Mouse (Mus musculus) gastrocnemius, postnatal 4 days (tissue): Measurements from ENCODE around the gene Glycam1. TPM values are rescaled to one million over a fixed set of nuclear protein-coding genes. Genes with fewer than 3 reads are reported as not detected.

Experiments used
- DNase-seq, 2 experiments: peaks; one replicate each; pipeline ENCODE4 v3.0.0; 2021 to 2022; ENCODE audit warnings: low spot score in 2 of 2, mixed read lengths in 2 of 2
- total RNA-seq, 2 experiments: library from RNA; stranded (reverse); gene quantifications; 2 replicates each; pipeline ENCODE4 v1.2.3; 2021

Glycam1 gene
- total RNA-seq, 2 experiments from 2014 or later, result not detected

DNA sequence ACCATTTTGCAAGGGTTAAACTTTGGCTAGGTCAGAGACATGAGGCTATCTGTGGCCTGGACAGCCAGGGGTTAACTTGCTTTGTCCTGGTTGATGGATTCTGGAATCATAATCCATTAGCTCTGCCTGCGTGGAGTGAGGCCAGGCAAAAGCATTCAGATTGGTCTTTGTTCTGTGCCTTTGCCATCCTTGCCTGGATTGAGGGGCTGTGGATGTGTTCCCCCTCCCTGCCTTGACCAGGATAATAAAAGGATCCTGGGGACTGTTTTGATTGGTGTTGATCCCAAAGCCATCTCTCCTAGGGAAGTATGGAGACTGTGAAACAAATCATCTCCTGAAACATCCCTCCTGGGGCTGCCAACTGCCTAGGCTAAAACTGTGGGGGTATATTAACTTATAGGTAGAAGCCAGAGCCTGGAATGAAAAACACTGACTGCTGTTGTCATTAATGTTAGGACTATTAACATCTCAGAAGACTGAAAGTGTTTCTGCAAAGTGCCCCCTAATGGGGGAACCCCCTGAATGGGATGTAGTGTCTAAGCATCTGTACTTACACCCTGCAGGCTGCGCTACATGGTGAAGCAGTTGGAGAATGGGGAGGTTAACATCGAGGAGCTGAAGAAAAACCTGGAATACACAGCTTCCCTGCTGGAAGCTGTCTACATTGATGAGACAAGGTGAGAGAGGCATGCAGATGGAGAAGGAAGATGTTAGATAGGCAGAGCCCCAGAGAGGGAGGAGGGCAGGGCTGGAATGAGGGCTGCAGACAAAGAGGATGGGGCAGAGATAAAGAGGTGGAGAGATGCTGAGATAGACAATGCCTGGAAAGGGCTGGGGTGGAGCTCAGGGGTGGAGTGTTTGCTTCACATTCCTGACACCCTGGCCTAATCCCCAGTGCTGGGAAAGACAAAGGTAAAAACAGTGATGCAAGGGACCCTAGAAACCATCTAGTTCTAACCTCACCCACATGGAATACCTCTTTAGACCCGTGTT is 45.2 kb downstream of the Glycam1 start:
- no peak for DNase-seq

DNA sequence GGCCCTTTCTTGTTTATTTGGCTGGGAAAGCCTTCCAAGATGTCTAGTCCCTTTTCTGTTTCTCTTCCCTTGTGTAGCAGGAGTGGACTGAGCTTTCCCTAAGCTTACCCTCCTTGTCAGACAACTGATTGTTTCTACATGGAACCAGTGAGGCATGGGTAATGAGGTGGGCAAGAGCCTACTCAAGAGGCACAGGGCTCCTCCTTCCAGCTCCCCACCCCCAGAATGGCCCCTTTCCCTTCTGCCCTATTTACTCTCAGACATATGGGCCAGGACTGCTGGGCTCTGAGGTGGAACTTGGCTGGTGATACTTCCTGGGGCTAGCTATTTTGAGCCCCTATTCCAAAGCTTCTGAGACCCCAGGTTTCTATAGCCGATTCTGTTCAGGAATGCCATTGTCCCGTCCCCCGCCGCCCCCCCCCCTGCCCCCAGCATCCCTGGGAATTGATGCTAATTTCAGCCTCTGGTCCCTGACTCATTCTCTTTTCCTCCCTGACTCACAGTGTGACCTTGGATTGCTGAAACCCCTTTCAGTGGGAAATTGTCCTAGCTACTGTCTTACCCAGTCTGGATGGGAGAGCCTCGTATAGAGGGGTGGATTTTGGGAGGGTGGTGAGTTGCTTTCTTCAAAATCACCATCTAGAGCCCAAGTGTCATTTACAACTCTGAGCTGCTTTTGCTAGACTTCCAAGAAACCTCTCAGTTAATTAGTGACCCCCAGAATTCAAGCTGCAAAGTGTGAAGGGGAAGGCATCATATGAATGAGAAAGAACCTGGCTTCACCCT is 46.1 kb downstream of the Glycam1 start:
- DNase-seq, result no peak

GRCm38 (mm10) chr15:103514914-103515313 is 50.0 kb downstream of the Glycam1 start:
- no peak for DNase-seq

DNA sequence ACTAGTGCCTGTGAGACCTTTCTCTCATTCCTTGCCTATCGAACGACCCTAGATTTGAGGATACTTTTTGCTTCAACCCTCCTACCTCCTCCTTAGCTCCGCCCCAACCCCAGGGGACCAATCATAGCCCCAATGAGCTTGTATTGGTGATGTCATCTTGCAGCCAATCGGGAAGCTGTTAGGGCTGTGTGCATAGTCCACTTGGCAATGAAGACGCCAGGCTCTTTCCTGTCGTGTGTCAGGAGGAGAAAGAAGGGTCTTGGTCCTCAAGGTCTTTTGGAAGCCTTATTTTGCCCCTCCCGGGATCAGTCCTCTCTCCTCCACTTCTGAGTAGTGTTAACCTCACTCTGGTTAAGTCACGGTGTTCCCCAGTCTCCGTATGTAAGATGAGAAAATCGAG is 50.8 kb downstream of the Glycam1 start:
- DNase-seq, result peak; percentile 41 to 72

GRCm38 (mm10) chr15:103513621-103514031 is 51.3 kb downstream of the Glycam1 start:
- DNase-seq, result no peak

Other genes with a start within 250 kb of the Glycam1 start
- 10 to 100 TPM; 62.1 to 70.0 TPM for gene Zfp385a, start 225.0 kb downstream of the Glycam1 start, total RNA-seq
- 10 to 100 TPM; 65.8 to 68.1 TPM for gene Itga5, start 198.3 kb downstream of the Glycam1 start, total RNA-seq
- not detected for gene Gtsf1, start 134.6 kb downstream of the Glycam1 start, total RNA-seq
- not detected for gene Gtsf2, start 116.6 kb downstream of the Glycam1 start, total RNA-seq
- gene Nckap1l, start 111.3 kb downstream of the Glycam1 start, total RNA-seq, result 1 to 10 TPM; 5.2 to 5.6 TPM
- 1 to 10 TPM; 2.6 TPM for gene Pde1b, start 62.0 kb downstream of the Glycam1 start, total RNA-seq
- gene Ppp1r1a, start 27.1 kb downstream of the Glycam1 start, total RNA-seq, result 10 to 100 TPM; 62.0 to 73.9 TPM
- not detected for gene Mucl1, start 190.4 kb upstream of the Glycam1 start, total RNA-seq